Mouse (Mus musculus) inflammation-experienced regulatory T-cells, adult 6 months (primary cell): ENCODE results near the gene Ezr. TPM values are rescaled to one million over a fixed set of nuclear protein-coding genes. Genes with fewer than 3 reads are reported as not detected.

Experiments
- ATAC-seq: one replicate; pipeline ENCODE4 v1.8.0; 2017
- polyA plus RNA-seq, 3 experiments: library from polyadenylated mRNA; unstranded; fragments of 100-300 nt; shearing (Covaris generic); gene quantifications; one replicate each; pipeline ENCODE4 v1.2.1; 2017

Gene Ezr
- 100 to 1,000 TPM; 111 to 138 (median 117) TPM for polyA plus RNA-seq

GRCm38 (mm10) chr17:6782611-6783005 is at the start of gene Ezr:
TSS of gene Ezr (minus strand) at chr17:6782784.
- peak; percentile 60 for ATAC-seq

GRCm38 (mm10) chr17:6830004-6830592 is 47.5 kb upstream of the Ezr start:
- no peak for ATAC-seq

GRCm38 (mm10) chr17:6828531-6829150 is 46.1 kb upstream of the Ezr start:
- ATAC-seq: no peak

GRCm38 (mm10) chr17:6827740-6828461 is 45.3 kb upstream of the Ezr start:
- peak; percentile 86 for ATAC-seq

GRCm38 (mm10) chr17:6827159-6827733 is 44.7 kb upstream of the Ezr start:
- peak; percentile 14 for ATAC-seq

GRCm38 (mm10) chr17:6816796-6817195 is 34.2 kb upstream of the Ezr start:
- ATAC-seq: no peak

- ATAC-seq: peak; percentile 75
These were observed 33.6 kb upstream of the Ezr start for GRCm38 (mm10) chr17:6816151-6816550.

GRCm38 (mm10) chr17:6814656-6815055 is 32.1 kb upstream of the Ezr start:
- no peak for ATAC-seq

- no peak for ATAC-seq
These were observed 30.2 kb upstream of the Ezr start for GRCm38 (mm10) chr17:6812851-6813191.

- no peak for ATAC-seq
These were observed 29.6 kb upstream of the Ezr start for GRCm38 (mm10) chr17:6811931-6812850.

GRCm38 (mm10) chr17:6809331-6809730 is 26.7 kb upstream of the Ezr start:
- no peak for ATAC-seq

GRCm38 (mm10) chr17:6808521-6809165 is 26.1 kb upstream of the Ezr start:
- no peak for ATAC-seq

- ATAC-seq: no peak
These were observed 25.4 kb upstream of the Ezr start for GRCm38 (mm10) chr17:6807827-6808520.

GRCm38 (mm10) chr17:6804853-6805543 is 22.4 kb upstream of the Ezr start:
- ATAC-seq: no peak

GRCm38 (mm10) chr17:6804111-6804510 is 21.5 kb upstream of the Ezr start:
- no peak for ATAC-seq

GRCm38 (mm10) chr17:6803614-6804013 is 21.0 kb upstream of the Ezr start:
- no peak for ATAC-seq

GRCm38 (mm10) chr17:6798392-6799061 is 15.9 kb upstream of the Ezr start:
- ATAC-seq: no peak

GRCm38 (mm10) chr17:6797471-6797870 is 14.9 kb upstream of the Ezr start:
- ATAC-seq: no peak

- no peak for ATAC-seq
These were observed 11.7 kb upstream of the Ezr start for GRCm38 (mm10) chr17:6794160-6794751.
